Mouse (Mus musculus) thymus, adult 2 months (tissue): ENCODE results near the gene Nell1.

Experiments
- CTCF ChIP-seq: fragments of 200-500 bp; IDR thresholded peaks from 2 replicates; pipeline ENCODE4 v1.5.1; 2012; ENCODE audit warnings: mild to moderate bottlenecking, control low read depth, low read length, moderate library complexity, borderline replicate concordance; ENCODE audit not compliant: control insufficient read depth, poor library complexity, insufficient read depth; ENCODE audit errors: extremely low read depth
- POLR2A ChIP-seq: fragments of 200-500 bp; IDR thresholded peaks from 2 replicates; pipeline ENCODE4 v1.6.1; 2012; ENCODE audit warnings: mild to moderate bottlenecking, low read length, control low read depth, moderate library complexity; ENCODE audit not compliant: control insufficient read depth, poor library complexity, insufficient read depth; ENCODE audit errors: extremely low read depth

GRCm38 (mm10) chr7:50773516-50773915, 798.9 kb downstream of the Nell1 start:
- no peak for TF ChIP-seq CTCF
- TF ChIP-seq POLR2A: no peak
